Mouse (Mus musculus) neutrophil, adult 5-6 weeks (primary cell): Measurements from ENCODE around the gene Olfr564. TPM values are rescaled to one million over a fixed set of nuclear protein-coding genes. Genes with fewer than 3 reads are reported as not detected.

ENCODE experiments used
- ATAC-seq: fragments of 151-379, 151-347 bp; 2 replicates; pipeline ENCODE4 v1.8.0; 2017; ENCODE audit warnings: mild to moderate bottlenecking, moderate TSS enrichment; ENCODE audit not compliant: insufficient number of reproducible peaks, poor library complexity, low FRiP score, severe bottlenecking; ENCODE audit errors: extremely low read depth
- total RNA-seq: library from RNA; stranded (forward); fragments of 200-1000 nt; gene quantifications from 2 replicates; pipeline ENCODE4 v1.2.3, GENCODE M21; 2017

Olfr564 gene
- not detected in 2 replicates for total RNA-seq

DNA sequence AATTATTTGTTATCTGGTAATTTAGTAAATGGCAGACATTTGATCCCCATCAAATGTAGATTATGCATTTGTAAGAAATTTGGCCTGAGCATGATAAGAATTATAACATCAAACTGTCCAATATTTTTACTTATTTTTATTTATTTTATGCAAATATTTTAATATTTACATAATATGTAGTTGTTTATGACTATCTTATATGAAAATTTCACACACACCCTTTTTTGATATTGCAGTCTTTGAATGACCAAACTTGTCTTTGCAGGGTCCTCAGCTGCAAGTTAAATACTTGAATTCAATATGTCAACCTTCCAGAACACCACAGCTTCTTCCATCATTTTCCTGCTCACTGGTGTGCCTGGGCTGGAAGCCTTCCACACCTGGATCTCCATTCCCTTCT lies at the start of gene Olfr564:
Gene Olfr564, plus strand, starts transcription at position 301 of the 400 bp plus-strand sequence.
- no peak for ATAC-seq

- no peak for ATAC-seq
Measured at GRCm38 (mm10) chr7:102759266-102759665, 44.0 kb upstream of the Olfr564 start, which contains the start of the genes Olfr560 and Olfr78. Olfr560 (minus strand) TSS chr7:102759366. Olfr78 (minus strand) TSS chr7:102759471.

GRCm38 (mm10) chr7:102770921-102771320 lies 32.4 kb upstream of the Olfr564 start, which contains the start of gene Olfr561:
Olfr561 (plus strand) TSS chr7:102771221.
- no peak for ATAC-seq

Other genes starting within 250 kb of the Olfr564 start
- gene Trim21, start 238.0 kb upstream of the Olfr564 start, total RNA-seq, result 48.9 and 65.3 TPM in 2 replicates
- 0.12 TPM in 1 of 2 replicates, not detected in the other for gene Olfr550, start 232.0 kb upstream of the Olfr564 start, total RNA-seq
- gene Olfr551, start 211.6 kb upstream of the Olfr564 start, total RNA-seq, result not detected in 2 replicates
- gene Olfr552, start 205.7 kb upstream of the Olfr564 start, total RNA-seq, result not detected in 2 replicates
- not detected in 2 replicates for gene Olfr553, start 185.3 kb upstream of the Olfr564 start, total RNA-seq
- gene Olfr554, start 165.0 kb upstream of the Olfr564 start, total RNA-seq, result 0.47 TPM in 1 of 2 replicates, not detected in the other
- gene Olfr555, start 144.7 kb upstream of the Olfr564 start, total RNA-seq, result not detected in 2 replicates
- gene Olfr556, start 138.6 kb upstream of the Olfr564 start, total RNA-seq, result not detected in 2 replicates
- gene Trim68, start 116.2 kb upstream of the Olfr564 start, total RNA-seq, result 10.6 and 12.5 TPM in 2 replicates
- not detected in 2 replicates for gene Olfr557, start 107.6 kb upstream of the Olfr564 start, total RNA-seq
- not detected in 2 replicates for gene Olfr558, start 101.3 kb upstream of the Olfr564 start, total RNA-seq
- not detected in 2 replicates for gene Olfr33, start 84.4 kb upstream of the Olfr564 start, total RNA-seq
- not detected in 2 replicates for gene Olfr559, start 76.0 kb upstream of the Olfr564 start, total RNA-seq
- gene Olfr560, start 44.1 kb upstream of the Olfr564 start, total RNA-seq, result 0.37 TPM in 1 of 2 replicates, not detected in the other
- gene Olfr78, start 44.0 kb upstream of the Olfr564 start, total RNA-seq, result 0.12 TPM in 1 of 2 replicates, not detected in the other
- not detected in 2 replicates for gene Olfr561, start 32.3 kb upstream of the Olfr564 start, total RNA-seq
- not detected in 2 replicates for gene Olfr566, start 55.3 kb downstream of the Olfr564 start, total RNA-seq
- not detected in 2 replicates for gene Olfr568, start 73.6 kb downstream of the Olfr564 start, total RNA-seq
- gene Olfr569, start 87.4 kb downstream of the Olfr564 start, total RNA-seq, result not detected in 2 replicates
- gene Olfr570, start 91.1 kb downstream of the Olfr564 start, total RNA-seq, result not detected in 2 replicates
- not detected in 2 replicates for gene Olfr571, start 114.1 kb downstream of the Olfr564 start, total RNA-seq
- gene Olfr572, start 120.9 kb downstream of the Olfr564 start, total RNA-seq, result not detected in 2 replicates
- gene Olfr573-ps1, start 139.1 kb downstream of the Olfr564 start, total RNA-seq, result not detected in 2 replicates
- not detected in 2 replicates for gene Olfr574, start 145.0 kb downstream of the Olfr564 start, total RNA-seq
- not detected in 2 replicates for gene Olfr575, start 155.3 kb downstream of the Olfr564 start, total RNA-seq
- gene Olfr576, start 159.2 kb downstream of the Olfr564 start, total RNA-seq, result not detected in 2 replicates
- gene Olfr577, start 172.5 kb downstream of the Olfr564 start, total RNA-seq, result not detected in 2 replicates
- gene Olfr578, start 185.8 kb downstream of the Olfr564 start, total RNA-seq, result not detected in 2 replicates
- gene Olfr582, start 234.5 kb downstream of the Olfr564 start, total RNA-seq, result not detected in 2 replicates
- not detected in 2 replicates for gene Olfr583, start 247.8 kb downstream of the Olfr564 start, total RNA-seq